Mouse (Mus musculus): Measurements from ENCODE around the gene Dohh. TPM values are rescaled to one million over a fixed set of nuclear protein-coding genes. Genes with fewer than 3 reads are reported as not detected.

Gene Dohh
- polyA plus RNA-seq (2021; fragmentation: Nextera tagmentation): 178 and 192 TPM in 2 replicates
- long read RNA-seq, experiment 1, transcript Dohh-201 (5 exons, 1,444 nt): major isoform, 269 of 296 reads
- long read RNA-seq, experiment 1, partial matches to known transcripts: 17 of 296 reads
- long read RNA-seq, experiment 1, other reads (novel, unspliced or antisense): 10 of 296 reads
- long read RNA-seq, experiment 2, transcript Dohh-201 (5 exons, 1,444 nt): major isoform, 482 of 512 reads
- long read RNA-seq, experiment 2, partial matches to known transcripts: 9 of 512 reads
- long read RNA-seq, experiment 2, other reads (novel, unspliced or antisense): 20 of 512 reads

DNA sequence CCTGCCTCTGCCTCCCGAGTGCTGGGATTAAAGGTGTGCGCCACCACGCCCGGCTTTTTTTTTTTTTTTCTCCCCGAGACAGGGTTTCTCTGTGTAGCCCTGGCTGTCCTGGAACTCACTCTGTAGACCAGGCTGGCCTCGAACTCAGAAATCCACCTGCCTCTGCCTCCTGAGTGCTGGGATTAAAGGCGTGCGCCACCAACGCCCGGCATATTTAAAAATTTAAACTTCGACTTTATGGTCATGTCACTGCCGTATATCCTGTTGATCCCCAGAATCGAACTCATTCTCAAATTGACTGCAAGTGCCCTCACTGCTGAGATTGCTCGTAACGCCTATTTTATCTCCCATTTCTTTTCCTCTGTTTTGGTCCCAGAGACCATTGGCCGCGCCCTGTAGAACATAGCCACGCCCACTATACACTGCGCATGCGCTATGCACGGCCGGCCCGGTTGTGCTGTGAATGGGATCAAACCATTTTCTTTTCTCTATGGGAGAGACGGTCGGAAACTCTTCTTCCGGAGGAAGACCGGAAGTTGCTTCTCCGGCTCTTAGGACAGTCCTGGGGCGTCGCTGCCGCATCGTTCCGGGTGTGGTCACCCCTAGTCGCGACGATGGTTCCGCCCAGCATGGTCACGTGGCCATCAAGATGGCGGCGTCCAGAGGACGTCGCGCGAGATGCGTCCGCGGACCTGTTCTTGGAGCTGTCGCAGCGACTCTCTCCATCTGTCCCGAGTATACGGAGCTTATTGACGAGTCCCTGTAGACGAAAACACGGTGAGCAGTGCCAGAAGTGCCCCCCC, at the start of gene Dohh, which contains the start of gene Gm48551:
Gene Dohh (plus strand): TSS at position 627 of the 803 bp plus-strand sequence.
Gene Gm48551 (plus strand): TSS at position 665 of the 803 bp plus-strand sequence.

GRCm38 (mm10) chr10:81342686-81343505, 41.3 kb upstream of the Dohh start, which contains the start of gene Gipc3:
Gene Gipc3, minus strand, starts transcription at chr10:81343266.

GRCm38 (mm10) chr10:81350351-81351063, 33.7 kb upstream of the Dohh start, which contains the start of gene Hmg20b:
Gene Hmg20b, minus strand, starts transcription at chr10:81350480.

DNA sequence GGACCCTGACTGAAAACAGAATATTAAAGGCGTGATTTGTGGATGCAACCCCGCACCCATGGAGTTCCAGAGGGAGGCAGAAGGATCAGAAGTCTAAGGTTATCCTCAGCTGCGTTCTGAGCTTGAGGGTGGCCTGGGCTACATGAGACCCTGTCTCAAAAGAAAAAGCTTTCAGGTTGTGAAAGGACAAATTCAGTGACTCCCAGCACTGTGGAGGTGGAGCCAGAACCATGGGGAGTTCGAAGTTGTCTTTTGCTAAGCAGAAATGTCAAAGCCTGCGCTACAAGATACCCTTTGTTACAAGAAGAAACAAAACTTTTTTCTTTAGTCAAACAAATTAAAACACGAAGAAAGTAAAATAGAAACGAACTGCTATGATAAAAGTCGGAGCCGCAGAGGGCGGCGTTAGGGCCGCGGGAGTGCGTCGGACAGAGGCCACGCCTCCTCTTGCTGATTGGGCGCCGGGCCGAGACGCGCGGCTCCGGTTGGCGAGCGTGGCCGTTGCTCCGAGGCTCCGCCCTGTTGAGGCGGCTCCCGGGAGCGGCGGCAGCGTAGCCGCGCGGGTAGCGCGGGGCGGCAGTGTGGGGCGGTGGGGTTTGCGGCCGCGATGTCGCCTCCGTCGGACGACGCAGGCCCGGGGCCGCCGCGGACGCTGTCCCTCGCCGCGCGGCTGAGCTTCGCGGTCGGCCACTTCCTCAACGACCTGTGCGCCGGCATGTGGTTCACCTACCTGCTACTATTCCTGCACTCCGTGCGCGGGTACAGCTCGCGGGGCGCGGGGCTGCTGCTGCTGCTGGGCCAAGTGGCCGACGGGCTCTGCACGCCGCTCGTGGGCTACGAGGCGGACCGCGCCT, 27.0 kb upstream of the Dohh start, which contains the start of gene Mfsd12:
Gene Mfsd12 (plus strand): TSS at position 501 of the 854 bp plus-strand sequence.

GRCm38 (mm10) chr10:81365672-81366476, 18.4 kb upstream of the Dohh start, which contains the start of gene 4930404N11Rik:
Gene 4930404N11Rik, minus strand, starts transcription at chr10:81365816.

GRCm38 (mm10) chr10:81377793-81378552, 6.3 kb upstream of the Dohh start, which contains the start of gene Fzr1:
Gene Fzr1, minus strand, starts transcription at chr10:81378516.

GRCm38 (mm10) chr10:81388505-81389055, 4.4 kb downstream of the Dohh start, which contains the start of gene Gm48552:
Gene Gm48552, plus strand, starts transcription at chr10:81389005.

DNA sequence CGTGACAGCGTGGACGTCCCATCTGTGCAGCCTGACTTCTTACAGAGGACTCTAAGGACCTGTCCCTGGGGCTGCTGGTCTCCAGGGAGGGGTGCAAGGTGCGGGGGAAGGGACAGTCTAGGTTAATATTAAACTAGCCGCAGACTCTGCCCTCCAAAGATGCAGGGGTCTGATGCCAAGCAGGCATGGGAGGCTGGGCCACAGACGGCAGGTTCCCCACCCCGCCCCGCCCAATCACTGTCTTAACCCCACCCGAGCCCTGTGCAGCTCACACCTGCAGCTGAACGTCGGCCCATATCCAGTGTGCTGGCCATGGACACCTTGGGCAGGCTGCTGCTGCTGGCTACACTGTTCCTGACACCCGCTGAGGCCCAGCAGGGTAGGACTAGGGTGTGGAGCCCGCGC, 8.6 kb downstream of the Dohh start, which contains the start of gene Smim24:
Gene Smim24 (plus strand): TSS at position 271 of the 405 bp plus-strand sequence.

Small RNA genes lying within 50 kb of the gene (microRNA-seq; reads per million reads assigned to microRNA genes)
- gene Mir1191b (not detected), gene Mir6913 (2.8 reads per million, percentile 7 among the genes with 10 or more reads in this experiment)

Other genes with a start within 250 kb of the Dohh start
- 87.7 and 94.4 TPM in 2 replicates for gene Zbtb7a, start 249.2 kb upstream of the Dohh start, polyA plus RNA-seq (2021; fragmentation: Nextera tagmentation)
- gene Pias4, start 216.5 kb upstream of the Dohh start, polyA plus RNA-seq (2021; fragmentation: Nextera tagmentation): 15.8 and 17.3 TPM in 2 replicates
- gene Eef2, start 207.8 kb upstream of the Dohh start, polyA plus RNA-seq (2021; fragmentation: Nextera tagmentation): 609 and 694 TPM in 2 replicates
- 3.5 and 5.3 TPM in 2 replicates for gene Dapk3, start 201.4 kb upstream of the Dohh start, polyA plus RNA-seq (2021; fragmentation: Nextera tagmentation)
- not detected in 2 replicates for gene 4930442H23Rik, start 200.6 kb upstream of the Dohh start, polyA plus RNA-seq (2021; fragmentation: Nextera tagmentation)
- not detected in 2 replicates for gene Nmrk2, start 182.4 kb upstream of the Dohh start, polyA plus RNA-seq (2021; fragmentation: Nextera tagmentation)
- gene Atcay, start 153.6 kb upstream of the Dohh start, polyA plus RNA-seq (2021; fragmentation: Nextera tagmentation): 47.2 and 52.7 TPM in 2 replicates
- gene Zfr2, start 151.3 kb upstream of the Dohh start, polyA plus RNA-seq (2021; fragmentation: Nextera tagmentation): 33.7 and 36.7 TPM in 2 replicates
- gene Matk, start 131.5 kb upstream of the Dohh start, polyA plus RNA-seq (2021; fragmentation: Nextera tagmentation): 145 and 170 TPM in 2 replicates
- gene Mrpl54, start 117.5 kb upstream of the Dohh start, polyA plus RNA-seq (2021; fragmentation: Nextera tagmentation): 119 and 122 TPM in 2 replicates
- 20.9 and 24.9 TPM in 2 replicates for gene Apba3, start 117.5 kb upstream of the Dohh start, polyA plus RNA-seq (2021; fragmentation: Nextera tagmentation)
- gene Tjp3, start 92.8 kb upstream of the Dohh start, polyA plus RNA-seq (2021; fragmentation: Nextera tagmentation): 1.1 and 4.3 TPM in 2 replicates
- 48.2 and 55.7 TPM in 2 replicates for gene Pip5k1c, start 91.5 kb upstream of the Dohh start, polyA plus RNA-seq (2021; fragmentation: Nextera tagmentation)
- 13.5 and 13.9 TPM in 2 replicates for gene Cactin, start 63.3 kb upstream of the Dohh start, polyA plus RNA-seq (2021; fragmentation: Nextera tagmentation)
- 1.4 and 1.7 TPM in 2 replicates for gene Tbxa2r, start 55.7 kb upstream of the Dohh start, polyA plus RNA-seq (2021; fragmentation: Nextera tagmentation)
- gene Gipc3, start 41.2 kb upstream of the Dohh start, polyA plus RNA-seq (2021; fragmentation: Nextera tagmentation): 0.60 and 0.80 TPM in 2 replicates
- 28.5 TPM in 2 replicates for gene Hmg20b, start 33.9 kb upstream of the Dohh start, polyA plus RNA-seq (2021; fragmentation: Nextera tagmentation)
- gene Mfsd12, start 26.9 kb upstream of the Dohh start, polyA plus RNA-seq (2021; fragmentation: Nextera tagmentation): 9.2 and 10.7 TPM in 2 replicates
- not detected in 2 replicates for gene 4930404N11Rik, start 18.6 kb upstream of the Dohh start, polyA plus RNA-seq (2021; fragmentation: Nextera tagmentation)
- 62.7 and 65.6 TPM in 2 replicates for gene Fzr1, start 5.9 kb upstream of the Dohh start, polyA plus RNA-seq (2021; fragmentation: Nextera tagmentation)
- 4.3 and 4.7 TPM in 2 replicates for gene Gm48551, start within 50 bp of the Dohh start, polyA plus RNA-seq (2021; fragmentation: Nextera tagmentation)
- gene Gm48552, start 4.6 kb downstream of the Dohh start, polyA plus RNA-seq (2021; fragmentation: Nextera tagmentation): 1.3 TPM in 1 of 2 replicates, not detected in the other
- 2.8 and 3.4 TPM in 2 replicates for gene Smim24, start 8.6 kb downstream of the Dohh start, polyA plus RNA-seq (2021; fragmentation: Nextera tagmentation)
- gene Nfic, start 71.2 kb downstream of the Dohh start, polyA plus RNA-seq (2021; fragmentation: Nextera tagmentation): 22.5 and 25.0 TPM in 2 replicates
- 60.5 and 83.1 TPM in 2 replicates for gene Celf5, start 98.3 kb downstream of the Dohh start, polyA plus RNA-seq (2021; fragmentation: Nextera tagmentation)
- 45.3 and 46.2 TPM in 2 replicates for gene Ncln, start 112.0 kb downstream of the Dohh start, polyA plus RNA-seq (2021; fragmentation: Nextera tagmentation)
- gene S1pr4, start 115.7 kb downstream of the Dohh start, polyA plus RNA-seq (2021; fragmentation: Nextera tagmentation): 0.43 and 0.55 TPM in 2 replicates
- 2.6 and 3.5 TPM in 2 replicates for gene Gna15, start 139.8 kb downstream of the Dohh start, polyA plus RNA-seq (2021; fragmentation: Nextera tagmentation)
- 42.2 and 61.8 TPM in 2 replicates for gene Gna11, start 160.8 kb downstream of the Dohh start, polyA plus RNA-seq (2021; fragmentation: Nextera tagmentation)
- 230 and 286 TPM in 2 replicates for gene Aes, start 175.1 kb downstream of the Dohh start, polyA plus RNA-seq (2021; fragmentation: Nextera tagmentation)
- 3.0 and 3.9 TPM in 2 replicates for gene Tle2, start 190.1 kb downstream of the Dohh start, polyA plus RNA-seq (2021; fragmentation: Nextera tagmentation)
- gene Tle6, start 216.6 kb downstream of the Dohh start, polyA plus RNA-seq (2021; fragmentation: Nextera tagmentation): 2.5 and 3.7 TPM in 2 replicates
- gene BC025920, start 221.8 kb downstream of the Dohh start, polyA plus RNA-seq (2021; fragmentation: Nextera tagmentation): 0.24 and 0.54 TPM in 2 replicates
- gene Sirt6, start 243.4 kb downstream of the Dohh start, polyA plus RNA-seq (2021; fragmentation: Nextera tagmentation): 24.3 and 28.2 TPM in 2 replicates
- gene Ankrd24, start 244.1 kb downstream of the Dohh start, polyA plus RNA-seq (2021; fragmentation: Nextera tagmentation): 22.5 and 26.2 TPM in 2 replicates

All from layer of hippocampus, adult 6 months (tissue).